Mouse (Mus musculus): Measurements from ENCODE around the gene Srebf2.

Srebf2 gene

DNA sequence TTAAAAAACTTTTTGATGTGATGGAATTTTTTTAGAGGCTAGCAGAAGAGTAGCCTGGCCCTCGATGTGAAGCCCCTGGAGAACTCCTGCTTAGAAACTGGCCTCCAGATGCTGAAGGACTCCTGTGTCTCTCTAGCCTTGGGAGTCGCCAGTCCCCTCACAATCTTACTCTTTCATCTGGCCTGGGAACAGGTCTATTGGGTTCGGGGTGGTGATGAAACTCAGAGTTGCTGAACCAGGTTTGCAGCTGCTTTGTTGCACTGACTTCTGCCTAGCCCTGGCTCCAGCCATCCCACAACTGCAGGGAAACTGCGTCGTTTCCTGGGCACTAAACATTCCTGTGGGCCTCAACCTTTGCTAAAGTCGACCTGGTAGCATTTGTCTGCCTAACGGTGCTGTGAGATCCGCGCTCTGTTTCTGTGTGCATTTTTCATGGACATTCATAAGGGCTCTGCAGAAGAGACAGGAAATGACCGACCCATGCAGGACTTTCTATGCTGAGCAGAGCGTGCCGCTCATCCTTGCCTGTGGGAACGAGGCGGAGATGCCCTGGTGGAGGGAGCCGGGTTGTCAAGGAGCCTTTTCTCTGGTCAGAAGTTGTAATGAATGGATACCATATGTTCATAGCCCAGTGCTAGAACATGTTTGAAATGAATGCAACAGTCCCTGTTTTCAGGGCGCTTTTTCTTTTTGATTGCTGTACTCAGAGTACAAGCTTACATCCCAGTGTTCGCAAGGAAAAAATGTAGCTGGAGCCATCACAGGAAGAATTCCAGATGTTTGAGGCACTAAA is 11.5 kb downstream of the Srebf2 start:
- DNase-seq, result no peak

DNA sequence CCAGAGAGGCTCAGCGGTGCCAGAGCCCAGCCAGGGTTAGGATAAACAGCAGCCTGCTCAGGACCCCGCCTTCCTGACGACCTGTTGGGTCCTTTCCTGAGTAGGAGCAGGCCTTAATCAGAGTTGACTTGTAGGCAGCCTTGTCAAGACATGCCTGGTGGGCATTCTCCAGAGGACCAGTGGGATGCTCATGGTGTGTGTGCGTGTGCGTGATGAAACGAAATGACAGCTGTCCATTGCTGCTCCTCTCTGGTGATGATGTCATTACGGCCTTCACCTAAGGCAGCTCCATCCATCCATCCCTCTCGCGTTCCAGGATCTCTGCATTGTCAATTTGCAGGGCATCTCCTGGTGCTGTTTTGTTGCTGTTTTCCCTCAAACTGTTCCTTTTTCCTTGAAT is 12.5 kb downstream of the Srebf2 start:
- no peak for DNase-seq

DNA sequence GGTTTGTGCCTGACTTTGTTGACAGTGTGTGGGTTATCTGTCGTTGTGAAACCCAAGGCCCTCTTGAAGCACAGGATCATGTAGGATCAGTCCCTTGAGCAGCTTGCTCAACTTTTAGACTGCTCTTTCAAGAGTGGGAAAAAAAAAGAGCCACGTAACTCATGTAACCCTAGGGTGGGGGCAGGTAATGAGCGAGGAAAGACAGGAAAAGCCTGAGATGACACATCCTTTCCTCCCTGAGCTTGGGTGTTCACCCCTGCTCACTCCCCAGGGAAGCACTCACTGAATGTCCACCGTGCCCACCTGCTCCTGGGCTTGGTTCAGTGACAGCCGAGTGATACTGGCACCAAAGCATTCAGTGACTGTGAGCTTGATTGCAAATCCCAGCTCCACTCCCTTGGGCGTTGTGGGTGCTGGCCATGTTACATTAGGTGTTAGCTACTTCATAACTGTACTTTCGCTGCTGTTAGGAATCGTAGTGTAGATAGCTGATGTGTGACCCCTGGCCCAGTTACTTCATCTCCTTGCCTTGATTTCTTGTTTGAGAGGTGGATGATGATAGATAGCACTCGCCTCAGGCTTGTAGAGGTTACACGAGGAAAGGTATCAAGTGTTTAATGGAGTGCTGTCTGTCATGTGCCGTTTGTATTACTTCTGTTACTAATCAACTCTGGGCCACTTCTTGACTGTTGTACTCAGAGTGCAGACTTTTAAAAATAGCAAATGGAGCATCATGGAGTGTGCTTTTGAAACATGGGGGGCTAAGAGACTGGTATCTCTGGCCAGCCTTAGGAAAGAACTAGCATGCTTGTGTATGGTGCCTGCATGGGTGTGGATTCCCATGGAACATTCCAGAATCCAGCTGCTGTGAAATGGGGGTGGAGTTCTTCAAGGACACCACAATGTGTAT is 14.0 kb downstream of the Srebf2 start:
- DNase-seq, result no peak

DNA sequence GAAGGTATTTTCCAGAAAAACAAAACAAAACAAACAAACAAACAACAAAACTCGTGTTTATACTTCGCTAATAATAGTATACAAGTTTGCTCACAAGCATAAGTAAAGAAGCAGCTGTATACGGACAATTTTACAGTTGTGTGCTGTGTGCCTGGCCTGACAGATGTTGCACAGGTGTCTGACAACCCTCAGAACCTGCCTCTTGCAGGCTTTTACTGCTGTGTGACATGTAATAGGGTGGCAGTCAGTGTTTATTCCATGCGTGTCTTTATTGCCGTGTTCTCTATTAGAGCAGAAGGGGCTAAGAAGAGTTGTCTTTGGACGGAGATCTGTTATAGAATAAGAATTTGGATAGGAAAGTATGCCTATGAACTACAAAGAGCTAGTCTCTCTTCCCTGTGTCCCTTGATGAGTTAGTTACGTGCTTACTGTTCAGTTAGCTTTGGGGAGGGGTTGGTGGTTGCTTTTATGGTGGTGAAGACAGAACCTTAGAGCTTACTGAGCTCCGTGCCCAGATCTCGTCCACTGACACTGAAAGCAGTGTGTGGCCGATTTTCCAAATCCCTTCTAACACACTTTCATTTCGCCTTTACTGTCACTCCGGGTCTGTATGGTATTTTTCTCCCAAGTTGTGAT is 15.1 kb downstream of the Srebf2 start:
- no peak for DNase-seq

DNA sequence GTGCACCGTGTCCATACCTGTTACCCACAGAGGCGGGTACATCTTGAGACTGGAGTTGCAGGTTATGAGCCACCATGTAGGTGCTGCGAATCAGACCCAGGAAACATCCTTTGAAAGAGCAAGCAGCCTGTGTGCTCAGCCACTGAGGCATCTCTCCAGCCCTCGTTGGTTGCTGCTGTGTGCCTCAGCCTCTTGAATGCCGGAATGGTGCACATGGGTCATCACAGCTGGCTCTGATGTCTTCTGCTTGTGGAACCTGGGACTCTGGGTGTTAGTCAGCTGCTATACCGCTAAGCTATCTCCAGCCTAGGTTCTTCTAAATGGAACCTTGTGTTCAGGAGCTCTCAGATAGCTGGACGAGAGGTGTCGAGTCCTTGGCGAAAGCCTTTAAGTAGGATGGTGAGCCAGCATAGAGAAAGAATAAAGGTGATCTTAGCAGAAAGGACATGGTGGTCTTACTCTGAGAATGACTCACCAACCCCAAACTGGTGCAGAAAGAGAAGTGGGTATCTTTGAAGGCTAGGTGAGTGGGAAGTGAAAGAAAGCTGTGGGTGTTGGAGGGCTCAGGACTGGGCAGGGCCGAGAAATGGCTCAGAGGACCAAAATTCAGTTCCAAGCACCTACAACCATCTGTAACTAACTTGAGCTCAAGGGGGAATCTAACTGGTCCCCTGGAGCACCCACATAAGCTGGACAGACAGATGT is 16.5 kb downstream of the Srebf2 start:
- peak; percentile 60 to 63 for DNase-seq

DNA sequence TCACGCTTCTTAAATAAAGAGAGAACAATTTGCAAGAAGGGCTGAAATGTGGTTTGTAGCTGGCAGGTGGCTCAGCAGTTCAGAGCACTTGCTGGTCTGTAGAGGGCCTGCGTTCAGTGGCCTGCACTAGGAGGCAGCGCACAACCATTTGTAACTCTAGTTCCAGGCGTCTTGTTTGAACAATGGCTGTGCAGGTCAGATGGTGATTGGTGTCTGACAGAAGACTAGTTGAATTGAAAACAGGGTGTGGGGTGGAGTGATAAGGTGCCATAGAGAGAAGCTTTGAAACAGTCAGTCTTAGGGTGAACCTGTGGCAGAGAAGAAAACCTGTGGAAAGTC is 17.0 kb downstream of the Srebf2 start:
- DNase-seq, result no peak

DNA sequence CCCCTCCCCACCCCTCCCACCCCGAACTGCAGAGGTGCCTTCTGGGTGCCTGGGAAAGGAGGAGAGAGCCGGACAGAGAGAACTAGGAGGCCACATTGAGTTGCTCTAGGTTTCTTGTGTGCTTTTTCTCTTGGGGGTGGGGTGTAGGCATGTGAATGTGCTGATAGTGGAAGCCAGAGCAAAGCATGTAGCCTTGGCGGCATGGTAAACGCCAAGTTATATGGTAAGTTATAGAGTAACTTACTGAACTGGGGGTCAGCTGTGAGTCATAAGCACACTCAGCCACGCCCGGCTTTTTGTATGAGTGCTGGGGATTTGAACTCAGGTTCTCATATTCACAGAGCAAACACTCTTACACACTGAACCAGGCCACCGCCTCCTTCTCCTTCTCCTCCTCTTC is 17.5 kb downstream of the Srebf2 start:
- DNase-seq, result no peak

DNA sequence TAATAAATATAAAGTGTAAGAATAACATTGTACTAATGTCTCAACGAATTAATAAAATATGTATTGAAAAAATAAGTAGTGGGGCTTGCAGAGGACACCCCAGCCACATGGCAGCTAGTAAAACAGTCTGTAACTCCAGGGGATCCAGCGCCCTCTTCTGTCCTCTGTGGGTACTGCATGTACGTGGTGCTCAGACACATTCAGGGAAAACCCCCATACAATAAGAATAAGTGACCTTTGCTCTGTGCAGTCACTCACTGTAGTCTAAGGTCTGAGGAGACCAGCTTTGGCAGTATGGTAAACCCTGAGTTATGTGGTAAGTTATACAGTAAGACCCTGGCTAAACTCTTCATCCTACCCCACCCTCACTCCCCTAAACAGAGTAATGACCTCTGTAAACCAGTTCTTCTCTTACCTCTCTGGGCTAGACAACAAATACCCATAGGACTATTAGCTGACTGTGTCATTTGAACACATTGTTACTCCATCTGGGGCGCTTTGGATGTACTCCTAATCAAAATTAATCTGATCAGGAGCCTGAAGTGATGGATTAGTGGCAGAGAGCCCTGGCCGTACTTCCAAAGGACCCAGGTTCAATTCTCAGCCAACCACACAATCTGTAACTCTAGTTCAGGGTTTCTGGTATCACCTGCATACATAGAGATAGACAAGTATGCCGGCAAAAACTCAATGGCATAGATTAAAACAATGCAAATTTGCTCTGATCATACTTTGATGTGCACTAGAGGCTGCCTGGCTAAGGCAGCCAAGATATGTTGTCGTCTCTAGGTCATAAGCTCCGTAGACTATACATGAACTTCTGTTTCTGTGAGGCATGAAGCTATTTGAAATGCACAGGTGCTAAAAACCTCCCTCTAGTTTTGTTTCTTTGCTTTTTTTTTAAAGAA is 18.6 kb downstream of the Srebf2 start:
- peak; percentile 96 to 97 for DNase-seq

DNA sequence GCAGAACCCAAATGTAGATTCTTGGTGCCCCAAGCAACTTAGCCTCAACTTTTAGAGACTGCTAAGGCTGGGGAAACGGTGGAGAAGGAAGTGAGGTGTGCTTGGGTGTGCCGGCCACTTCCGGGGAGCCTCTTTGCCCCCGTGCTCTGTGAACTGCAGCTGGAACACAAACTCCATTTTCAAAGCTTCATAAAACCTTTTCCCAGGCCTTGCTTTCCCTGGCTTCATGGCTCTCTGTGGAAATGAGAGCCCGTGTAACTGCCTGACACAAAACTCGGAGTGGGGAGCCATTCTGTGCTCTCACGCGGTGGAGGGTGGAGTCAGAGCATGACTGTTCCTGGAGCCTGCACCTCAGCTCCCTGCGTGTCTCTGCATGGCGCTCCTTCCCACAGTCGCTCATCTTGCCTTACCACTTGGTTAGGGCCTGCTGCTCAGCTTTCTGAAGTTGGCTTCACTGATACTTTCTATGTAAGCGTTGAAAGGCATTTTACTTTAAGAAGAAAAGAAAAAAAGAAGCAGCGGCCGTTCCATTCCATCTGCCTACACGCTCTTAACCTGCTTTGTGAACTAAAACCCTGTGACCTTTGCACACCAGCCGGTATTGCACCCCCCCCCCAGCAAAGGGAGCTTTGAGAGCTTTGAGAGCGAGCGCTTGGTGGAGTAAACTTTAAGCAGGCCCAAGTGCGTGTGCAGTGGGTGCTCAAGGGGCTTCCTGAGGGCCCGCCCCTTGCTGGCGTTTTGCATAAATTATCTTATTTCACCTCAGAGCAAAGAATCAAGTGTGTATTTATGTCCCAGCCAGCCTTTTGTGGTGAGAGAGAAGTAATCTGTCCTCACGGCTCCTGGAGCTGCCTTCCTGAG is 19.5 kb downstream of the Srebf2 start:
- peak; percentile 76 to 82 for DNase-seq

DNA sequence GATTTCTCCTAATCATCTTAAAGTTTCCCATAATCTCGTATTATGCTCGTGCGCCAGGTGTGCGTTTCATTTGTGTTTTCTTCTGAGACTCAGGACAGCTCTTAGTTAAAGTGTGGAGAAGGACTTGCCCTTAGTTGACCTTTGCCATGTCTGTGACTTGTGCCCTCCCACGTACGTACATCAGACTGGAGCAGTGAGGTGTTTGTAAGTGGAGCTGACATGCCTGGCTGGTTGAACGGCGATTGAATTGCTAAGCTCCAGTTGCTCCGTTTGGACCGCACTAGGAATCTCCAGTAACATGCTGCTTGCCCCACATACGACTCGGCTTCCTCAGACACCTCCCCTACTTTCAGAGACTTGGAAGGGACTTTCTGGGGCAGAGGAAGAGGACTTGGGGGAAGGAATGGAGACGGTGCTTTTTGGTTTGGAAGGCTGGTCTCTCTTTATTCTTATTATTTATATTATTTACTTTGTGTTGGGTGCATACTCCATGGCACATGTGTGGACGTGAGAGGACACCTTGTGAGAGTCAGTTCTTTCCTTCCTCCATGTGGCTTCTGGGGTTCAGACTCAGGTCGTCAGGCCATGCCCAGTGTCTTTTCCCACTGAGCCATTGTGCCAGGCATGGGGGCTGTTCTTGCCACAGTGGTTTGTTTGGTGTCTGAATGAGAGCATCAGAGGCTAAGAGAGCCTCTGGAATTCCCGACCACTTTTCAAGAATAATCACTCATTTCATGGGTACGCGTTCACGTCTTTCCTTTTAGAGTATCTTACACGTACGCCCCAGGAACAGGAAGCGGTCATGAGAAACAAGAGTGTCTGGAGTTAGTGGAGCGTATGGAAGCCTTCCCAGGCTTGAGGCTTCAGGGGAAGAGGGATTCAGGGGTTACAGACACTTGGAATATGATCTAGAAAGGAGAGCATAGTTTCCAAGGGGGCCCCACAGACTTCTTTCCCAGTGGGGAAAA is 20.5 kb downstream of the Srebf2 start:
- peak; percentile 33 to 34 for DNase-seq

DNA sequence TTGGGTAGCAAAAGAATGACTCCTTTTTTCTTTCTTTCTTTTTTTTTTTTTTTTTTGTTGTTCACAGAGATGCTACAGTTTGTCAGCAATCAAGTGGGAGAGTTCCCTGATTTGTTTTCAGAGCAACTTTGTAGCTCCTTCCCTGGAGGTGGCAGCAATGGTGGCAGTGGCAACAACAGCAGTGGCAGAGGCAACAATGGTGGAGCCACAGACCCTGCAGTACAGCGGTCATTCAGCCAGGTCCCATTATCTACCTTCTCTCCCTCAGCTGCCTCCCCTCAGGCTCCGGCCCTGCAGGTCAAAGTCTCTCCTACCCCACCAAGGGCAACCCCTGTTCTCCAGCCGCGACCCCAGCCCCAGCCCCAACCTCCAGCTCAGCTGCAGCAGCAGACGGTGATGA is 22.7 kb downstream of the Srebf2 start:
- no peak for DNase-seq

DNA sequence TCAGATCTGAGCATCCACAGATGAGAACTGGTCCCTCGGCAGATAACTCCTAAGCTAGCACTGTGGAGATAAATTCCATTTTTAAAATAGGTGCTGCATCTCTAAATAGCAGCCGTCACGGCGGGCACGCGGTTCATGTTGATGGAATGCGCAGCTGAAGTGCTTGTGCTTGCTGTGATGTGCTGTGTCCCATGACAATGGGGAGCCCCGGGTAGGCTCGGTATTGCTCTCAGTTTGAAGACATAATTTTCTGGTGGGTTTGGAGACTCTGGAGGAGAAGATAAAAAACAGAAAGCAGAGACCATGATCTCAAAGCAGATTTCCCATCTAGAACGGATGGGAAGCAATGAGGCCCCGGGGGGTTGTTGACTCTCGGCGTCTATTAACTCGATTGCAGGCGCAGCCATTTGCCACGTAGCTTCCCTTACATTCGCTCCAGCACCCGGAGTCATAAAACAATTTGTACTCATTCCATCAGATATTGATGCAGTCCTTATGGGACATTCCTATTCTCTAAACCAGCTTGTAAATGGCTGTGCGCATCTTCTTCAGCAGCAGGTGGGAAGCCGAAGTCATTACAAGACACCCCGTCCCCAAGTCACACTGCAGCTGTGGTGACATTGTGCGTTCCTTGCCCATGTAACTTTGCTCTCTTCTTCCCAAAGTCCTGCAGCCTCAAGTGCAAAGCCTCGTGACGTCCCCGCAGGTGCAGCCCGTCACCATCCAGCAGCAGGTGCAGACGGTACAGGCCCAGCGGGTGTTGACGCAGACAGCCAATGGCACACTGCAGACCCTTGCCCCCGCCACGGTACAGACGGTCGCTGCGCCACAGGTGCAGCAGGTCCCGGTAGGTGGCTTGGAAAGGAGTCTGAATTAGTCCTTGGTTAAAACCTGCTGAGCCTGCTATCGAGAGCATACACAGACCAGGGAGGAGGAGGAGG is 23.7 kb downstream of the Srebf2 start:
- DNase-seq, result no peak

DNA sequence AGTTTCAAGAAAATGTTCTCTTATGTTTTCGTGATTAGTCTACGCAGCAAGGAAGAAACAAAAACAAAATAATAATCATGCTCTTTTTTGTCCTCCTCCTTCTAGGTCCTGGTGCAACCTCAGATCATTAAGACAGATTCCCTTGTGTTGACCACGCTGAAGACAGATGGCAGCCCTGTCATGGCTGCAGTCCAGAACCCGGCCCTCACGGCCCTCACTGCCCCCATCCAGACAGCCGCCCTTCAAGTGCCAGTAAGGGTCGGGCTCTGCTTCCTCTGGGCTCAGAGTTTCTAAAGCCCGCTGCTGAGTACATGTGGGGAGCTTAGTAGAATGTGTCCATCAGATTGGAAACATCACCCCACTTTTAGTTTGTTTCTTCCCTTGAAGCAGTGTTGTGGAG is 25.7 kb downstream of the Srebf2 start:
- DNase-seq, result no peak

DNA sequence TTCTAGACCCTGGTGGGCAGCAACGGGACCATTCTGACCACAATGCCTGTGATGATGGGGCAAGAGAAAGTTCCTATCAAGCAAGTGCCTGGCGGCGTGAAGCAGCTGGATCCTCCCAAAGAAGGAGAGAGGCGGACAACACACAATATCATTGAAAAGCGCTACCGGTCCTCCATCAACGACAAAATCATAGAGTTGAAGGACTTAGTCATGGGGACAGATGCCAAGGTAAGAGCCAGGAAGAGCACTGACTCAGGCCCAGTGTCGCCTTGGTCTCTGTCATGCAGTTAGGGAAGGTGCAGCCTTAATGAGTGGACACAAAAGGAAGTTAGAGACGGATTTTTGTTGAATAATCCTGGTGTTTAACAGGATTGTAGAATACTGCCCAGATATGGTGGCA is 28.1 kb downstream of the Srebf2 start:
- DNase-seq, result no peak

DNA sequence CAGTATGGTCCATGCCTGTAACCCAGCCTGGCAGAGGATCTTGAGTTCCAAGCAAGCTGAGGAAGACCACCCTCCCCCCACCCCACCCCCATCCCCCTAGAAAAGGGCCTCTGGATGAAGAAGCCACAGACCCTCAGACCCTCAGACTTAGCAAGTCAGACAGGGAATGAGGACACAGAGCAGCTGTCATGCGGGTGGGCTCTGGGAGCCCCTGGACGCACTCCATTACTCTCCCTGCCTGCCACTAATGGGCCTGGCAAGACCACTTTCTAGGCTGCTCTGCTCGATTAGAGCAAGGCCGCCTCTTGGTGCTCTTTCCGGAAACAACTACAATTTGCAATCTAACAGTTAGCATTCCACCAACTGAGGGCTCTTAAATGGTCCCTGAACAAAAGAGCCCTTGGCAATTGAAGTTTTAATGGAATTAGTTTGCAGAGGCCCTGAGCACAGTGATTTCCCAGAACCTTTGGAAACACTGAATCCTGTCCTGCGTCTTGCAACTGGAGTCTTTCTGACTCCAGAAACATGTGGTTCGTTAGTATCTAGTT is 30.8 kb downstream of the Srebf2 start:
- DNase-seq, result no peak

DNA sequence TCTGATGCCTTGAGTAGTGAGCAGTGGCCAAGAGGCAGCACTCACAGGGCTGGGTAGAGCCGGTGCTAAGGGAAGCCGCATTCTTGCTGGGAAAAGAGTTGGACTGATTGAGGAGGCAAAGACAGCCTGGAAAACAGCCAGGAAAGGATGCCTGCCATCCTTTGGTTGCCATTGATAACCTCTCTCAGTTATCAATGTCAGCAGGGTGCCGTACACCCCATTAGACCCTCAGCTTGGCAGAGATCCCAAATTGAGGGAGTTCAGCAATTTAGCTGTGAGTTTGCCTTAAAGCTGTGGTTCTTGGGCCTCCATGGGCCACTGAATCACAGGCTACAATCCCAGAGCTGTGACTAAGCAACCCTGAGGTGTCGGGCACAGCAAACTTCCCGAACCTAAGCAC is 34.1 kb downstream of the Srebf2 start:
- no peak for DNase-seq

DNA sequence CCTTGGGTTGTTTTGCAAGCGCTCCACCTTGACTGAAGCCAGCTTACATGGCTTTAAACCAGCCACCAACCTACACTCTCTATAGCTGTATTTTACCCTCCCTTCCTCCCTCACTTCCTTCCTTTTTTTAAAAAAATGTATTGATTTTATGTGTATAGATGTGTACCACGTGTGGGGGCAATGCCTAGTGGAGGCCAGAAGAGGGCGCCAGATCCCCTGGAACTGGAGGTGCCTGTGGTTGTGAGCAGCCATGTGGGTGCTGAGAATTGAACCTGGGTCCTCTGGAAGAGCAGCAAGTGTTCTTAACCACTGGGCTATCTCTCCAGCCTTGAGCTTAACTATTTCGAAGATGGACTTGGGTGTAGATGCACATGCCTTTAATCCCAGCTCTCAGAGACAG is 35.3 kb downstream of the Srebf2 start:
- DNase-seq, result peak; percentile 43 to 56

DNA sequence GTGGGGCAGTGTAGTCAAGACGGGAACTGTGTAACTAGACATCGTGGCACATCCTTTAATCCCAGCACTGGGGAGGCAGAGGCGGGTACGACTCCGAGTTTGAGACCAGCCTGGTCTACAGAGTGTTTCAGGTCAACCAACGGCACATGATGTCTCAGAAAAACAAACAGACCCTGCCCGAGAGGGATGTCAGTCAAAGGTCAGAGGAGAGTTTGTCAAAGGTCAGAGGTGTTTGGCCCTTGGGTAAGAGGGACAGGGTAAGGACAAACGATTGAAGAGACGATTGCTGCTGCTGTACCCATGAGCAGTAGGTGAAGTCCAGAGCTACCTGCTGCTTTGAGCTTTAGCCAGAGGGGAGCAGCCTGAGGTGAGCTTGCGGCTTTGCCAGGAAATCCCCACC is 36.6 kb downstream of the Srebf2 start:
- DNase-seq, result no peak

Measured in B cell, adult 2 months (primary cell).